Mouse (Mus musculus) spleen, postnatal 4 days (tissue): ENCODE measurements at regions not wholly inside any gene's neighbourhood (a gene's known extent, or its start where the extent isn't known, plus 50 kb on each side); places are given as distances from the start of the nearest gene placed in this dataset.
A peak's percentile ranks its signal among the peaks of the same experiment; 100 is the strongest.

Experiments used
- DNase-seq, 2 experiments: peaks; one replicate each; pipeline ENCODE4 v3.0.0; 2022; ENCODE audit warnings: low spot score in 2 of 2

DNA sequence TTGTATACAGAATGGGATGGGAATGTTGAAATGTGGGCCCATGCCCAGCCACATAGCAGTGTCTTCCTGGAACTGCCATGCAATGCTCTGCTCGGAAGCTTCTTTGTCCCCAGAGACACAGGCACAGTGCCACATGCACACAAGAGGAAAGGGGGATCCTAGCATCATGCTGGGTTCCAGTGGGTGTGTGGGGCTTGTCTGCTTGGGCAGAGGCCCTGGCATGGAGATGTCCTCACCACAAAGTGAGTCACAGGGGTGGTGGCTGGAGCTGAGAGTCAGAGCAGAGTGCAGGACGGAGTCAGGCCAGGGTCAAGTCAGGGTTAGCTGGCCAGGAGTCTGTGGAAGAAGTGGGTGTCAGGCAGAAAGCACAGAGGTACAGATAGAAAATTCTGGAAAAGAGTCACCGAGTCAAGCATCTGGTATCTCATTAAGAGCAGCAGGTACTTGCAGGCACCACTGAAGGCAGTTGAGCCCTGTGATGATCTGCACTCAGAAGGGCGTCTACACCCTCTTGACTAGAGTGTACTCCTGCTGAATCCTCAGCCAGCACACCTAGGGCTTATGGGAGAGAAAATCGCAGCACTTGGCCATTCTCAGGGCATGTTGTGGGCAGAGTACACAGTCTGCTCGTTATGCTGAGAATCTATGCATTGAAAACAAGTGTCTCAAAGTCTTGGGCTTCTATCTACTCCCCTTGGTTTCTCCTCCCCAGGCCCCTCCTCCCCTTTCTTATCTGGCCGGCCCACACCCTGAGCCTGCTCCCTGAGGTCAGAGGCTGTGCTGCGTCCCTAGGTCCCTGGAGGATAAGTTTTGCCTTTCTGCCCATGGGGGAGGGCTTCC is 85.3 kb downstream of the Ackr3 start:
- peak; percentile 74 to 75 for DNase-seq

GRCm38 (mm10) chr1:90289732-90290215 is 86.0 kb downstream of the Ackr3 start:
- DNase-seq = no peak

GRCm38 (mm10) chr1:90290428-90291197 is 86.8 kb downstream of the Ackr3 start:
- DNase-seq = no peak

GRCm38 (mm10) chr1:90291256-90291655 is 87.5 kb downstream of the Ackr3 start:
- DNase-seq = no peak

GRCm38 (mm10) chr1:90297751-90298150 is 94.0 kb downstream of the Ackr3 start:
- no peak for DNase-seq

- DNase-seq = no peak
Observed at GRCm38 (mm10) chr1:90300229-90300628, 96.4 kb downstream of the Ackr3 start.

DNA sequence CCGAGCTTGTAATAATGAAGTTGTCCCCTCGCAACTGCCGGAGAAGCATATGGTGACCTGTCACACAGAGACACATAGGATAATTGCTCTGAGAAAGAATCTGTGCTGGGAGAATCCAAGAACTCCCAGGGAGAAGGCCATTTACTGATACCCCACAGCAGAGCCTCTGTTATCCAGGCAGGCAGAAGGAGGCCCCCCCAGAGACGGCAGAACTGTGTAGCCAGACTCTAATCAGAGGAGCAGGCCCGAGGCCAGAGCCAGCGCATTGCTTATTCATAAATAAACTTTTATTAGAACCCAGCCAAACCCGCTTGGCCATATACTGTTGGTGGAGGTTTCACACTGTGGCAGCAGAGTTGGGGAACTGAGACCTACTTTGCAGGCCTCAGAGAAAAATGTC is 100.6 kb downstream of the Ackr3 start:
- DNase-seq = no peak

DNA sequence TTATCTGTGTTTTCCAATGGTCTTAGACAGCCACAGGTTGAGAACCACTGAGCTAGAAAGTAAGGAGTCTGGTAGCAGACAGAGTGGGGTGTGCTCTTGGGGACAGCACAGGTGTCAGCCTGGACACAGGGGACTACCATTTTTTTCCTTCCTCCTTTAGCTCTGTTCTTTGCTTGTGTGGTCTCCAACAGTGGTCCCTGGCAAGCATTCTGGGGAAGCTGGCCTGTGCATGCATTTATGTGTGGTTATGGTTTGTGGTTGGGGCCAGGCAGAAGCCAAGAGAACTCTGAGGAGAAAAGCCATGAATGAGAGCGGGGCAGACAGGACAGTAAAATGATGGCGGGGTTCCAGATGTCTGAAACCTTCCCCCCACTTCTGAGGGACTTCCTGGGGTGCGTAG is 107.2 kb downstream of the Ackr3 start:
- no peak for DNase-seq

DNA sequence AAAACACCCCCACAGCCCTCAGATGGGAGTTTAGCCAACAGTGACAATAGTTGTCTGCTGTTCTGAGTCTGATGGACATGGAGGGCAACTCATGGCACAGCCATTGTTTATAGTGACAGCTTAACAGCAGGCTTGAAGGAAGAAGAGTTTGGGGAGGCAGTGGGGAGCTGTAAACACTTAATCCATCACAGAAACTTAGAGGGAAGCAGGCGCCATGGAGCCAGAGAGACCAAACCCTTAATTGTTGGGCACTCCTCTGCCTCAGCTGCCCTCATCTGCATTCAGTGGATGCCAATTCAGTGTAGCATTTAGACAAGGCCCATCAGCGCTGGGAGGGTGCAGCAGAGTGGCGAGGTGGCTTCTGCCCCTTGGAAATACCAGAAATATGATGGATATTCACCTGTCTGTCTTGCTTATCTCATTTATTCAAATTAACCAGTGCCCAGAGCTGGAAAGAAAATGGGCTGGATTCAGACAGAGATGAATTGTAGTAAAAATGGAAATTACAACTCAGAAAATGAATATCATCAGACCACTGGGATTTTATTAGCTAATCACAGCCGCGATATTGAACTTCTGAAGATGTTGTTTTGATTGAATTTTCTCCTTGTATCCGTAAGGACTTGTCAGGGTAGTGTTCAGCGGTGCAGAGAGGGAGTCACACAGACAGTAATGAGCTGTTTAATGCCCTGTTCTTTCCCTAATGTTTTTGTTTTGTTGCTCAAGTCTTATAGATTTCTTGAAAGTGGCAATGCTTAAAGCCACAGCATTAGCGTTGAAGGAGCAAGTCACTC is 108.1 kb downstream of the Ackr3 start:
- DNase-seq = no peak

GRCm38 (mm10) chr1:90313750-90314359 is 110.1 kb downstream of the Ackr3 start:
- DNase-seq = no peak

DNA sequence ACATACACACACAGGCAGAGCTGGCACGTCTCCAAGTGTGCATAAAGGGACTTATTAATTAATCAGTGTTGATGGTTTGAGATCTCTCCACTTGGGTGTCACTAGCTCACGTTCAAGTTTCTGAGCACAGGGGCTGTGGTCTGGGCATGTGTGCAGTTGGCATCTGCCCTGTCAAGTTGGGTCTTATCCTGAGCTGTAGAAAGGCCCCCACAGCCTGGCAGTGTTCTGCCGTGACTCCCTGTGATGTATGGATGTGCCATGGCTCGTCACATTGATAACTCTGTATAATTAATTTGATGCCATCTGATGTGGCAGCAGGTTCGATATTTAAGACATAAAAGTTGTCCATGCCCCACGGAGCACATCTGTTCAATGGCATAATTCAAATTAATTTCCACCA is 114.1 kb downstream of the Ackr3 start:
- DNase-seq = no peak

DNA sequence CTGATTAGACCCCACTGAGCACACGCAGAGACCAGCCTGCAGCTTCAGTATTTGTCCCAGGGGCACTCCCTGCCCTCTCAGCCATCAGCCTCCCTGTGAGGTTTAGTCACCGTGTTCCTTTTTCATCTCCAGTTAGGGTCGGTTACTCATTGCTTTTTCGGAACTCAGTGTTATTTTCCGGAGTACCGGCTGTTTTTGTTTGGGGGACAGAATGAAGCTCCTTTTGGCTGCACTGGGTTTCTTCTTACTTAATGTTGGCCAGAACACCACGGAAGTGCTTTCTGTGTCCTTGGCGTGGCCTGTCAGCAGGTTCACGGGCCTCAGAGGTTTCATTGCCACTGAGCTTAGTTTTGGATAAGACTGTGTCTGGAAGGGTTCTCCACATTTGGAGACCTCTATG is 114.7 kb downstream of the Ackr3 start:
- no peak for DNase-seq

DNA sequence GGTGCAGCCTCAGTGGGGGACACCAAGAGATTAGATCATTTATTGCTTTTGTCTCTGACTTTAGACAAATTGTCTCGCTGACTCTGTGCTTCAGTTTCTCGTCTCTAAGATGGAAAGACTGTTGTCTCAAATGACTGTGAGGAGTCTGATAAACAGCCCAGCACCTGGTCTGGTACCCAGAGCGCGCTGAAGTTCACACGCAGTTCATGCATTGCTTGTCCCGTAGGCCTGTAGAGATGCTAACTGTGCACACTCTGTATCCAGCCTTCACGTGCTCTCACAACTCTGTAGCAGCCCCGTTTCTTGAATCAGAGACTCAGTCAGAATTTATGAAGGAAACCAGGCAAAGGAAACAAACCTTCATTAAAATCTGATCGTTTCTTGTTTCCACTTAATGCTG is 116.7 kb downstream of the Ackr3 start:
- DNase-seq = no peak

DNA sequence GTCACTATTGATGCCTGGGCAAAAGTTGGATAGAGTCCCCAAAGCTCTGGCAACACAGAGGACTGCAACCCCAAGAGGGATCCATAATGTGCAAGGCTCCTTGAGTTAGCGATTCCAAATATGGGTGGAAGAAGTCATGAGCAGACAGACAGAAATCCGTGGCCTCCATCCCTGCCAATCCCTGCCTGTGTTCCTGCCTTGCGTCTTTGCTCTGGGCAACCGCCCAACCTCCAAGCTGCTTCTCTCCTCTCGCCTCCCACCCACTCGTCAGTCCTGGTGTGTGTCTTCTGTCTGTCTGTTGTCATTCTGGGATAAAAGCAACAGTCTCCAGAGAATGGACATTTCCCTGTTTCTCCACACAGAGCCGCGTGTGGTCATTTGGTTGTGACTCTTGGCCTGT is 117.7 kb downstream of the Ackr3 start:
- no peak for DNase-seq

DNA sequence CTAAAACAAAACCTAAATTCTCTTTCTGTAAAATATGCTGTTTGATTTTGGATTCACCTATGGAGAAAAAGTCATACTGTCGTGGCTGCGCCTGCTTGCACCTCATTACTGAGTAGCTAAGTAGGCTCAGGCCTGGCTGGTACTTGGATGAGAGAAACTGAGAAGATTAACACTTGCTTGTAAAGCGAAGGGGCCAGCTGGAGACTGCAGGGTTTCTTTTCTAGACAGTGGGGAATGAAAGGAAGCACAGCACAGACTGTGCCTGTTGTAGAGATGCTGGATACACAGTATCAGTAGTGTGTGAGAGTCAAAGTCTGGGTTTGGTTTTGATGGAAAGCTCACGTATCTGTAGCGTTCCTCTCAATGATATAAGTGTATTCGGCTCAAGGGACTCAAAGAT is 123.5 kb downstream of the Ackr3 start:
- DNase-seq = no peak

- no peak for DNase-seq
Observed at GRCm38 (mm10) chr1:90332531-90332930, 128.8 kb downstream of the Ackr3 start.

- no peak for DNase-seq
Observed at GRCm38 (mm10) chr1:90333676-90334430, 130.1 kb downstream of the Ackr3 start.

DNA sequence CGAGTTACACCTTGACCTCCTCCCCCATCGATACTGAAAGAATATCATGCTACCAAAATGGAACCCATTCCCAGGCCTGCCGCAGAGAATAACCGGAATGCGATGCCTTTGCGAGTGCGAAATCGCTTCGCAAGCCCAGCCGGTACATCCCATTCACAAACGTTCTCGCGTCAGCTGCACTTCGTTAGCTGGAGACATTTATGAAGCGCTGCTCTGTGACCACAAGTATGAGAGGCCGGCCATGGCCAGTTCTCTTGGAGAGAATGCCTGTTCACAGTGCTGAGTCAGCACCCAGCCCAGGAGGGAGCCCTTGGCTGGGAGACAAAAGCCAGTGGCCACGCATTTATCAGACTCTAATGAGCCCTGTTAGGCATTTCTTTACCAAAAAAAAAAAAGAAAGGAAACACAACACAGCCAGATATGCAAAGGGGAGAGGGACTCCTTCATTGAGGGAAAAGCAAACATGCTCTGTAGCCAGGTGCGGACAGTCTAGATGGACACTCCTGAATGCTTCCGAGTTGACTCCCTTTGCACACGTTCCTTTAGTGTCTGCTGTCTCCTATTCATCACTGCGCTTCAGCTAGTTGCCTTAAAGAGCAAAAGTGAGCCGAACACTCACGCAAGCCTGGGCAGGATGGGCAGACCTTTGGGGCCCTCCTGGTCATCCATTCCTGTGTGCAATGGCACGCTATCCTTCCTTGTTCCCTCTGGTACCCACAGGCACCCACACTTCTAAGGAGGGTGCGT is 131.4 kb downstream of the Ackr3 start:
- no peak for DNase-seq

DNA sequence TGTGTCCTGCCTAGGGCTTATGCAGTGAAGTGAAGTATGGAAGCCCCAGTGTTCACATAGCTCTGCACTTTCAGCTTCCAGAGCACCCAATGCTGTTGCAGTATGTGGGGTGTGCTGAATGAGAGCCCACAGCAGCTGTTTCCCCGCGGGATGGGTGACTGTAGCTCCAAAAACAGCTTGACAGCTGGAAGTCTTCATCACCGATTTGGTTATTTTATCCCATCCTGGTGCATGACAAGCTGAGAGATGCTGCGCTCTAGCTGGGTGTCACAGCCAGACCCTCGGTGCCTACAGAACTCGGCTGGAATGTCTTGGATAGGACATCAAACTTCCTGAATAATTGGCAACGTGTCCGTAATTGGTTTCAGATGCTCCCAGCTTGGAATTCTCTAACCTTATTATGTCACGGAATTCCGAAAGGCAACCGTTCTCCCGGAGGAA is 134.1 kb downstream of the Ackr3 start:
- DNase-seq = no peak

DNA sequence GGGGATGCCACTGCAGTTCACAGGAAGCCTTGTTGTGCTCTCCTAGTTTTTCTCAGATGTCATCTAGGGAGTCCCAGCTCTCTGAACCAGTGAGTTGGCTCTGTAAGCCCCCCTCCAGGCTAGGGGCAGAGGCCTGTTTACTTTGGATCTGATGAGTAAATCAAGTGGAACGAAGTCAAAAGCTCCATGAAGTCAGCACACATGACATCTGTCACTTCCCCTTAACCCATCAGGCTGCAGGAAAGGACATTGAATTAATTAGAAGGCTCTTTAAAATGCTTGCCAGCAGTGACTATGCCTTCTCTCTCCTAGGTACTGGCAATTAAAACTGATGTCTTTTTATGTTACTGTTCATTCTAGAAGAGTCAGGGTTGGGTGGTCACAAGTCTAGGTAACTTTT is 138.6 kb downstream of the Ackr3 start:
- no peak for DNase-seq
